Mouse (Mus musculus): ENCODE data around the gene Cryba1. TPM values are rescaled to one million over a fixed set of nuclear protein-coding genes. Genes with fewer than 3 reads are reported as not detected.
"Not testable (repeated sequence)": the region's sequence is repeated elsewhere in the genome, so short reads cannot be mapped to it uniquely, and the experiment has no call there.

Cryba1 gene
- polyA plus RNA-seq, 1 experiment: not detected

GRCm38 (mm10) chr11:77763673-77764340, 38.7 kb upstream of the Cryba1 start:
- no peaks in the 10 kb centered on the region for H3K27me3 ChIP-seq (ENCODE audit: control insufficient read depth, insufficient read depth, low read length)
- peak; percentile 60 to 65 for DNase-seq

DNA sequence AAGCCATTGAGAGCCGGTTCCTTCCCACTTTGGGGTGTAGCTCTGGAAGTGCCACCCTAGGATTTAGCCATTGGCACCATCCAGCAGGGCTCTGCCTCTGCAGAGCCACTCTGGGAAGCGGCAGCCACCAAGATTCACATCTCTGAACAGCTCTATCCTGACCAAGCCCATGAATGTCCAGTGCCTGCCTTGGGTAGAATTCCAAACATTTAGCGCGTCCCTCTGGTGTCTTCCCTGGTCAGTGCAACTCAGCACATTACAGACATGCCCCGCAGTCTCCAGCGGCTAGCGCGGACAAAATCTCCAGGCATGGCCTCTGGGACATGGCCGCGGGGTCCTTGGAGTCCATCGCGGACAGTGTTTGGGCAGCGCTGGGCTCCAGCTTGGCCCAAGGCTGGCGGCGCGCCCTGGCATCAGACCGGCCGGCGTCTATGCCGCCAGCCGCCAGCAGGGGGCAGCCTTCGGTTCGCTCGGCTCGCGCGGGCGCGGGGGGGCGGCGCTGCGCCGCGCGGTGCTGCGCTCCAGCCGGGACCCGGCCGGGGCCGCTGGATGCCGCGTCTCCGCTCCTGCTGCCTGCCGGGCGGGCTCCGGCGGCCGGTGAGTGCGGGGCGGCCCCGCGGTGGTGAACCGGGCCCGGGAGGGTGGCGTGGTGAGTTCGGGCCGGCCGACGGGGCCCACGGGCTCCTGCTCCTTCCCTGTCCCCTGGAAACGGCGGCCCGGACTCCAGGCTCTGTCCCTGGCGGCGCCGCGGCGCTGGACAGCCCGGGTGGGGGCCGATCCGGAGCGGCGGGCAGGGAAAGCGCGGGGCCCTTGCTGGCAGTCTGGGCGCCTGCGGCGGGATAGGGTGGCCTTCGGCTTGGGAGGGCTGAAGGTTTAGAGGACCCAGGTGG, 37.9 kb upstream of the Cryba1 start, which contains the start of gene Myo18a:
TSS of gene Myo18a (plus strand) at position 464 of the 890 bp plus-strand sequence.
- Histone ChIP-seq H3K27ac (ENCODE audit: insufficient read depth, low read length) (peak within 1 kb of the TSS; percentile 87), H3K4me1 (ENCODE audit: control insufficient read depth, insufficient read depth, low read length) (peaks cover 17% of the 10 kb centered on the region), H3K4me3 (replicated peaks; ENCODE audit: insufficient read depth, low read depth, low read length) (peak within 1 kb of the TSS; percentile 91), H3K27me3 (ENCODE audit: control insufficient read depth, insufficient read depth, low read length) (no peaks in the 10 kb centered on the region)
- 1% methylated on average over 72 of the region's 79 CpGs for WGBS
- 0 out of 2 replicates have a peak, but pooled peaks have one; percentile 31 for TF ChIP-seq POLR2A (IDR thresholded peaks at IDR 0.05; ENCODE audit: borderline replicate concordance, insufficient read depth, low read length)
- peak; percentile 59 for TF ChIP-seq CTCF (IDR thresholded peaks at IDR 0.05; ENCODE audit: borderline replicate concordance, insufficient read depth, low read depth, low read length)
- peak; percentile 85 to 91 for DNase-seq

More at GRCm38 (mm10) chr11:77763673-77764340, 38.7 kb upstream of the Cryba1 start:
- peak overlapping the region; percentile 91 for H3K4me3 ChIP-seq (replicated peaks; ENCODE audit: insufficient read depth, low read depth, low read length)
- 4% methylated on average over 26 of the region's 26 CpGs for whole genome bisulfite sequencing
- peak overlapping the region; percentile 87 for H3K27ac ChIP-seq (ENCODE audit: insufficient read depth, low read length)
- TF ChIP-seq CTCF (IDR thresholded peaks at IDR 0.05; ENCODE audit: borderline replicate concordance, insufficient read depth, low read depth, low read length): no peak
- no peak for TF ChIP-seq POLR2A (IDR thresholded peaks at IDR 0.05; ENCODE audit: borderline replicate concordance, insufficient read depth, low read length)
- peaks cover 17% of the 10 kb centered on the region for H3K4me1 ChIP-seq (ENCODE audit: control insufficient read depth, insufficient read depth, low read length)

- Histone ChIP-seq H3K4me3 (replicated peaks; ENCODE audit: insufficient read depth, low read depth, low read length) (no peak overlapping the region), H3K4me1 (ENCODE audit: control insufficient read depth, insufficient read depth, low read length) (peaks cover 7% of the 10 kb centered on the region), H3K27me3 (ENCODE audit: control insufficient read depth, insufficient read depth, low read length) (no peaks in the 10 kb centered on the region), H3K27ac (ENCODE audit: insufficient read depth, low read length) (no peak overlapping the region)
- DNase-seq: no peak
- 94% methylated on average over 4 of the region's 4 CpGs for WGBS
- no peak for TF ChIP-seq CTCF (IDR thresholded peaks at IDR 0.05; ENCODE audit: borderline replicate concordance, insufficient read depth, low read depth, low read length)
- no peak for TF ChIP-seq POLR2A (IDR thresholded peaks at IDR 0.05; ENCODE audit: borderline replicate concordance, insufficient read depth, low read length)
Measured at GRCm38 (mm10) chr11:77760031-77760430, 34.9 kb upstream of the Cryba1 start.

DNA sequence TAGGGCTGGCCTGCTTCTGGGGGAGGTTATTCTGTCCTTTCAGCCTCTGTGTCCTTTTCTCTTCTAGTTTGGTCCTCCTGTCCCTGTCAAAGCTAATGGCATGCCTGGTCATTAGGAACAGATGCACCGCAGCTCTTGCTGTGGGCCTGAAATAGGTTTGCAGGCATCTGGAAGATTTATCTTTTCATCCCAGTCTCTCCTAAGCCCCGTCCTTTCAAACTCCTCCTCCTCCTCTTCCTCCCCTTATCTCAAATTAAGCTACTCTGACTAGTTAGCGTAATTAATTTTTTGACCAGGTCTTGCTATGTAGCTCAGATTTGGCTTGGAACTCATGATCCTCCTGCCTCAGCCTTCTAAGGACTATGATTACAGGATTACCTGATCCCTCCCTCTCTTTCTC, 28.4 kb upstream of the Cryba1 start:
- Histone ChIP-seq H3K27me3 (ENCODE audit: control insufficient read depth, insufficient read depth, low read length) (no peaks in the 10 kb centered on the region), H3K4me3 (replicated peaks; ENCODE audit: insufficient read depth, low read depth, low read length) (no peak overlapping the region), H3K27ac (ENCODE audit: insufficient read depth, low read length) (no peak overlapping the region), H3K4me1 (ENCODE audit: control insufficient read depth, insufficient read depth, low read length) (no peaks in the 10 kb centered on the region)
- DNase-seq: no peak
- 78% methylated on average over 3 of the region's 3 CpGs for WGBS
- TF ChIP-seq POLR2A (IDR thresholded peaks at IDR 0.05; ENCODE audit: borderline replicate concordance, insufficient read depth, low read length) (no peak), CTCF (IDR thresholded peaks at IDR 0.05; ENCODE audit: borderline replicate concordance, insufficient read depth, low read depth, low read length) (no peak)

GRCm38 (mm10) chr11:77752525-77752924, 27.4 kb upstream of the Cryba1 start:
- 86% methylated on average over 5 of the region's 5 CpGs for WGBS
- no peak overlapping the region for H3K4me3 ChIP-seq (replicated peaks; ENCODE audit: insufficient read depth, low read depth, low read length)
- H3K27me3 ChIP-seq (ENCODE audit: control insufficient read depth, insufficient read depth, low read length): no peaks in the 10 kb centered on the region
- no peak overlapping the region for H3K27ac ChIP-seq (ENCODE audit: insufficient read depth, low read length)
- DNase-seq: no peak
- no peaks in the 10 kb centered on the region for H3K4me1 ChIP-seq (ENCODE audit: control insufficient read depth, insufficient read depth, low read length)
- TF ChIP-seq CTCF (IDR thresholded peaks at IDR 0.05; ENCODE audit: borderline replicate concordance, insufficient read depth, low read depth, low read length) (no peak), POLR2A (IDR thresholded peaks at IDR 0.05; ENCODE audit: borderline replicate concordance, insufficient read depth, low read length) (no peak)

GRCm38 (mm10) chr11:77748996-77749395, 23.9 kb upstream of the Cryba1 start:
- no peak for TF ChIP-seq POLR2A (IDR thresholded peaks at IDR 0.05; ENCODE audit: borderline replicate concordance, insufficient read depth, low read length)
- TF ChIP-seq CTCF (IDR thresholded peaks at IDR 0.05; ENCODE audit: borderline replicate concordance, insufficient read depth, low read depth, low read length): no peak
- Histone ChIP-seq H3K4me3 (replicated peaks; ENCODE audit: insufficient read depth, low read depth, low read length) (no peak overlapping the region), H3K4me1 (ENCODE audit: control insufficient read depth, insufficient read depth, low read length) (no peaks in the 10 kb centered on the region), H3K27ac (ENCODE audit: insufficient read depth, low read length) (no peak overlapping the region), H3K27me3 (ENCODE audit: control insufficient read depth, insufficient read depth, low read length) (no peaks in the 10 kb centered on the region)
- WGBS: 32% methylated on average over 5 of the region's 5 CpGs
- no peak for DNase-seq

DNA sequence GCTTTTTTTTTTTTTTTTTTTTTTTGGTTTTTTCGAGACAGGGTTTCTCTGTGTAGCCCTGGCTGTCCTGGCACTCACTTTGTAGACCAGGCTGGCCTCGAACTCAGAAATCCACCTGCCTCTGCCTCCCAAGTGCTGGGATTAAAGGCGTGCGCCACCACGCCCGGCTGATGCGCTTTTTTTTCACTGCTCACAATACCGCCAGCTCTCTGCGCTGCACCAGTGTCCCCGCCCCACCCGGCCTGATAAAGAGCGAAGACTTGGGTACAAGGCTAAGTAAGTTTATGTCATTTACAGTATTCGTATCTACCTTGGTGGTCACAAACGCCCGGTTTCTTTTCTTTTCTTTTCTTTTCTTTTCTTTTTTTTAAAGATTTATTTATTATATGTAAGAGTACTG, 22.0 kb upstream of the Cryba1 start:
- not testable (repeated sequence) for DNase-seq; H3K27me3 ChIP-seq (ENCODE audit: control insufficient read depth, insufficient read depth, low read length); H3K4me1 ChIP-seq (ENCODE audit: control insufficient read depth, insufficient read depth, low read length); H3K27ac ChIP-seq (ENCODE audit: insufficient read depth, low read length); H3K4me3 ChIP-seq (replicated peaks; ENCODE audit: insufficient read depth, low read depth, low read length)
- WGBS: 95% methylated on average over 14 of the region's 15 CpGs

Measured in cerebellum, adult 2 months (tissue).